Mouse (Mus musculus) limb, embryonic 14.5 days (tissue): ENCODE measurements around the gene Rpp38. TPM values are rescaled to one million over a fixed set of nuclear protein-coding genes. Genes with fewer than 3 reads are reported as not detected.
A peak's percentile ranks its signal among the peaks of the same experiment; 100 is the strongest.

Experiments used
- ATAC-seq: fragments of 200-750 bp; cut with Nextera tagmentation; 2 replicates; pipeline ENCODE4 v1.8.0; 2017; ENCODE audit warnings: low read depth, moderate number of reproducible peaks, moderate TSS enrichment; ENCODE audit not compliant: low FRiP score
- DNase-seq: peaks from one replicate; pipeline ENCODE4 v3.0.0-alpha.2; 2015; ENCODE audit warnings: low spot score
- H3K27ac ChIP-seq: fragments of 300-500 bp; sonication (generic); replicated peaks from 2 replicates; pipeline ENCODE4 v1.5.1; 2014; ENCODE audit warnings: low read depth, mild to moderate bottlenecking, low read length, moderate library complexity, mixed read lengths
- H3K27me3 ChIP-seq: fragments of 300-500 bp; sonication (generic); 2 replicates; pipeline ENCODE4 v1.6.1; 2014; ENCODE audit warnings: low read length, mixed read lengths; ENCODE audit not compliant: control insufficient read depth, insufficient read depth
- H3K36me3 ChIP-seq: fragments of 300-500 bp; sonication (generic); 2 replicates; pipeline ENCODE4 v1.6.1; 2014; ENCODE audit warnings: mild to moderate bottlenecking, low read length, moderate library complexity, mixed read lengths; ENCODE audit not compliant: control insufficient read depth, insufficient read depth
- H3K4me1 ChIP-seq: fragments of 300-500 bp; sonication (generic); 2 replicates; pipeline ENCODE4 v1.6.1; 2014; ENCODE audit warnings: antibody characterized with exemption, low read length, mixed read lengths; ENCODE audit not compliant: control insufficient read depth, insufficient read depth
- H3K4me2 ChIP-seq: fragments of 300-500 bp; sonication (generic); replicated peaks from 2 replicates; pipeline ENCODE4 v1.6.1; 2014; ENCODE audit warnings: low read depth, mild to moderate bottlenecking, low read length, moderate library complexity; ENCODE audit not compliant: severe bottlenecking
- H3K4me3 ChIP-seq: fragments of 300-500 bp; sonication (generic); replicated peaks from 2 replicates; pipeline ENCODE4 v1.5.1; 2014; ENCODE audit warnings: low read length
- H3K9ac ChIP-seq: fragments of 300-500 bp; sonication (generic); 2 replicates; pipeline ENCODE4 v1.6.1; 2014; ENCODE audit warnings: mild to moderate bottlenecking, low read depth, low read length, moderate library complexity; ENCODE audit not compliant: severe bottlenecking
- H3K9me3 ChIP-seq: fragments of 300-500 bp; sonication (generic); 2 replicates; pipeline ENCODE4 v1.6.1; 2016; ENCODE audit warnings: low read length; ENCODE audit not compliant: control insufficient read depth
- POLR2A ChIP-seq: fragments of 200-500 bp; IDR thresholded peaks from 2 replicates; pipeline ENCODE4 v1.8.0; 2012; ENCODE audit warnings: inconsistent platforms, mild to moderate bottlenecking, moderate library complexity, borderline replicate concordance; ENCODE audit not compliant: insufficient read depth, insufficient read length; ENCODE audit errors: extremely low read depth
- WGBS: fragments of 180-500 bp; shearing (Covaris S2); extraction: QIAGEN DNeasy Blood & Tissue Kit; methylation state at CpG from one replicate; pipeline ENCODE4 v1.1.7; 2014; 5-methylcytosine and 5-hydroxymethylcytosine counted together
- polyA plus RNA-seq, 2 experiments: library from polyadenylated mRNA; depleted of rRNA in 1 of 2; stranded (reverse) in 1 of 2; unstranded in 1 of 2; fragments of >200 nt; fragmentation: Nextera tagmentation in 1 of 2; extraction: Ambion mirVana in 1 of 2; gene quantifications; 2 replicates each; pipeline versions ENCODE4 v1.2.1 to v1.2.3; 2012 to 2014

Rpp38 gene
- polyA plus RNA-seq, 2 experiments: 19.2 to 24.9 TPM

DNA sequence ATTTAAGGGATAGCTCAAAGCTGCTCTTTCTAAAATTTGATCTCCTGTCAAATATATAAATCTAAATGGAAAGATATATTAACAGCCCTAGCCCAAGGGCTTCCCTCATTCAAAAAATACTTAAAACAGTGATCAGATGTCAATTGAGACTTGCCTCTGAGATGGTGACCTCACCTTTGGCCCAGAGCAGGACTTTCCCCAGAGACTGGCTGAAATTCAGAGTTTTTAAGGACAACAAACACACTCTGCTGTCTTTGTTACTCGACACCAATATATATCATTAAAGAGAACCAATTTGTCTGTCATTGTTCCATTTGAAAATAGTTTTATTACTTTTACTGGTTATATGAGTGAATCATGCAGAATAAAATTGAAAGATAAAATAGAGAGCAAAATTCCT is 42.9 kb downstream of the Rpp38 start:
- DNase-seq: no peak
- 93% methylated on average over 1 of the region's 1 CpGs for WGBS
- H3K36me3 ChIP-seq: no peaks in the 10 kb centered on the region
- no peaks in the 10 kb centered on the region for H3K27me3 ChIP-seq
- H3K9me3 ChIP-seq: no peaks in the 10 kb centered on the region
- peaks cover 4% of the 10 kb centered on the region; the same call in 1 of the 2 replicates for H3K4me1 ChIP-seq
- no peak overlapping the region for H3K27ac ChIP-seq
- H3K4me3 ChIP-seq: no peak overlapping the region
- no peak for ATAC-seq
- no peak for TF ChIP-seq POLR2A
- H3K4me2 ChIP-seq: no peak overlapping the region
- H3K9ac ChIP-seq: no peak overlapping the region

DNA sequence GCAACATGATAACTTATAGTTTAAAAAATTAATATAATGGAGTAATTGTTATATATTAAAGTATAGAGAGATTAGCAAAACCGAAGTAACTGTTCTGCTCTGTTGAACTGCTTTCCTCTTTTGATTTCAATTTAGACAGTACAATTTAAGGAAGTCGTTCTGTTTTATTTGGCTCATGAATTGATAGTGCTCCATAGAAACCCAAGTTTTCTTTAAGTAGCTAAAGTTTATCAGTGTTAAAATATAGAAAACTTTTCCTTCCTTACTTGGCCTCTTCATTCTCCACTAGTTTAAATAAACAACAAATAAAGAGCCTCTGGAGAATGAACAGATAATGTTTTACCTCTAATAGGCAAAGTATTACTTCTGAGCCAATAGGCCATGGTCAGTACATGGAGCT is 46.2 kb downstream of the Rpp38 start:
- no peaks in the 10 kb centered on the region for H3K27me3 ChIP-seq
- DNase-seq: no peak
- 80% methylated on average over 2 of the region's 2 CpGs for WGBS

DNA sequence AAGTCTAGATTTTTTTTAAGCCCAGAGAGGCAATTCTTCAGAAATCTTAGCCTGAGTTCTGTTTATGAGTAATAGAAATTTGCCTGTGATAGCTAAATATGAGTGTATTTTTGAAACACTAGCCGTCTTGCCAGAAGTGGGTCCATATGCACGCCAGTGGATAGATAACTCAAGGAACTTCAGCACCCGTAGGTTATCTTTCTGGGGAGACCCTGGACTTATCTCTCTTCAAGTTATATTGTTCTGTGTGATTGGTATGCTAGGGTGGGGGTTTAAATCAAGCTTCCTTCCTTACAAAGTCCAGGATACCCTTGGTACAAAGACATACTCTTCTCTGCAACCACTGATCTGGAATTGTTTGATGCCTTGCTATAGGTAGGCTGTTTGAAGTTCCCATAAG is 46.7 kb downstream of the Rpp38 start:
- no peak overlapping the region for H3K27ac ChIP-seq
- WGBS: 83% methylated on average over 3 of the region's 3 CpGs
- no peak for ATAC-seq
- 0 out of 2 replicates have a peak overlapping the region, but pooled peaks have one; percentile 71 for H3K9ac ChIP-seq
- H3K4me2 ChIP-seq: peak overlapping the region; percentile 69; the same call in 1 of the 2 replicates
- H3K4me1 ChIP-seq: peaks cover 11% of the 10 kb centered on the region; the same call in 1 of the 2 replicates
- no peak for DNase-seq
- no peaks in the 10 kb centered on the region for H3K27me3 ChIP-seq
- TF ChIP-seq POLR2A: no peak
- H3K4me3 ChIP-seq: peak overlapping the region; percentile 86; the same call in 1 of the 2 replicates
- H3K9me3 ChIP-seq: no peaks in the 10 kb centered on the region
- H3K36me3 ChIP-seq: no peaks in the 10 kb centered on the region

More for the DNA sequence above, 46.2 kb downstream of the Rpp38 start:
- TF ChIP-seq POLR2A: no peak
- Histone ChIP-seq H3K4me3 (no peak overlapping the region), H3K9ac (no peak overlapping the region), H3K27ac (no peak overlapping the region), H3K4me1 (peaks cover 11% of the 10 kb centered on the region; the same call in 1 of the 2 replicates), H3K9me3 (no peaks in the 10 kb centered on the region), H3K4me2 (no peak overlapping the region), H3K36me3 (no peaks in the 10 kb centered on the region)
- ATAC-seq: no peak

DNA sequence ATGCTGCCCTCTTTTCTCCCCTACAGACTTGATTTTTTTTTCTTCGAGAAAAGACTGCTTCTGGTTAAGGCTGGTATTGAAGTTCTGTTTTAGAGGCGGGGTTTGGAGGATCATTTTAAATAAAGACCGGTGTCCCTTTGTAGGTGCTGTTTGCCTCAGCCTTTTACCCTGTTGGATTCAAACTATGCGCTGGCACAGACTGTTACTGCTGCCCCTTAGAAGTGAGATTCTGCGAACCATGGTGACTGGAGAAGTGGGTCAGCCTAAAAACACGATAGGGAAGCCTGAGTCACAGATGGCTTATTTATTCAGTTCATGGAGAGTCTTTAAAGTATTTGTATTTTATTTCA is 47.3 kb downstream of the Rpp38 start:
- peak overlapping the region; percentile 86 for H3K4me3 ChIP-seq
- TF ChIP-seq POLR2A: no peak
- H3K9me3 ChIP-seq: no peaks in the 10 kb centered on the region
- 0 out of 2 replicates have a peak overlapping the region, but pooled peaks have one; percentile 79 for H3K27ac ChIP-seq
- peak overlapping the region; percentile 69 for H3K4me2 ChIP-seq
- DNase-seq (no peak), ATAC-seq (no peak)
- peaks cover 11% of the 10 kb centered on the region; the same call in 1 of the 2 replicates for H3K4me1 ChIP-seq
- WGBS: 2% methylated on average over 6 of the region's 6 CpGs
- H3K36me3 ChIP-seq: no peaks in the 10 kb centered on the region
- H3K9ac ChIP-seq: peak overlapping the region; percentile 71
- no peaks in the 10 kb centered on the region for H3K27me3 ChIP-seq

DNA sequence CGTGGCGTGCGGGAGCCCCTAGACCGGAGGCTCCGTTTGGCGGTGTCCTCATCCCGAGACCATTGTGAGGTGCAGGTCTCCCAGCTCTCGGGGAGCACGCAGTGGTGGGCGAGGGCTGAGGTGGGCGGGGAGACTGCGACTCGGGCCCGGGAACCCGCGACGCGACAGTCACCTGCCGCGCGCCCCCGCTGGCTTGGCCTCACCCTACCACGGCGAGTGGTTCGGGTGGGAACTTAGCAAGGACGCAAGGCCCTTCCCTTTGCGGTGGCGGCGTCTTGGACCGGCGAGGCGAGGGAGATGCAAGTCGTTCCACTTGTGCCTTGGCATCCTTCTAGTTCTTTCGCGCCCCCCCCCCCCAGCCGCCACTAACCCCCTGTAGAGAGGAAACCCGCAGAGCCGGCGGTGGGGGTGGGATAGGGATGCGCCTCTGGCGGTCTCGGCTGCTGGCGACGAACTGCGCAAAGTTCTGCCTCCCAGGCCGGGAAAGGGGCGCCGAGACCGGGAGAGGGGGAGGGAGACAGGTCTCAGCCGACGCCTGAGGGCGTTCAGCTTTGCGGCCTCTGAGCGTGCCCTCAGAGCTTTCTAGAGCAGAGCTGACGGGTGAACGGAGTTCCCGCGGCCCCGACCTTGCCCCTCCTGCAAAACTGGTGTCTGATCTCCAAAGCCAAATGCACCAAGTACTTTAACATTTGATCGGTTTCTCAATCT is 47.8 kb downstream of the Rpp38 start:
- peak; percentile 33 for DNase-seq
- Histone ChIP-seq H3K27me3 (no peaks in the 10 kb centered on the region), H3K9ac (peak overlapping the region; percentile 71), H3K9me3 (no peaks in the 10 kb centered on the region), H3K27ac (peak overlapping the region; percentile 79), H3K36me3 (no peaks in the 10 kb centered on the region), H3K4me2 (peak overlapping the region; percentile 69), H3K4me1 (peaks cover 11% of the 10 kb centered on the region; the same call in 1 of the 2 replicates), H3K4me3 (peak overlapping the region; percentile 86)
- TF ChIP-seq POLR2A: no peak
- under 1% methylated on average over 36 of the region's 60 CpGs for WGBS
- no peak; the same call in 1 of the 2 replicates for ATAC-seq
